Mouse (Mus musculus): ENCODE measurements around the gene U2af1l4. TPM values are rescaled to one million over a fixed set of nuclear protein-coding genes. Genes with fewer than 3 reads are reported as not detected.

U2af1l4 gene
- total RNA-seq, 1 experiment: 56.9 TPM

GRCm38 (mm10) chr7:30585170-30585569, 22.1 kb downstream of the U2af1l4 start:
- peaks cover 63% of the 10 kb centered on the region for H3K36me3 ChIP-seq (ENCODE audit: control insufficient read depth, insufficient read depth, low read length, poor library complexity, severe bottlenecking)
- no peak overlapping the region for H3K4me3 ChIP-seq (ENCODE audit: insufficient read depth in 1 of 2, low read depth in 1 of 2, low read length in 2 of 2, poor library complexity in 1 of 2, severe bottlenecking in 1 of 2)
- no peak overlapping the region for H3K27ac ChIP-seq (ENCODE audit: insufficient read depth, low read depth, low read length, poor library complexity, severe bottlenecking)
- in situ Hi-C loops (cut with MboI; ENCODE audit: low sequenced_read_pairs in 2 of 2, unreplicated experiment in 2 of 2): no loop called here
- no peak for TF ChIP-seq ZC3H11A (IDR thresholded peaks at IDR 0.05; ENCODE audit: borderline replicate concordance, low read depth, low read length)
- TF ChIP-seq MAFK (IDR thresholded peaks at IDR 0.05; ENCODE audit: insufficient read depth, low read depth, low read length): no peak
- H3K9me3 ChIP-seq (ENCODE audit: control insufficient read depth, insufficient read depth, low read depth, low read length): no peaks in the 10 kb centered on the region
- DNase-seq (ENCODE audit: low read depth, low spot score): no peak
- H3K4me1 ChIP-seq (ENCODE audit: control insufficient read depth in 2 of 2, insufficient read depth in 2 of 2, low read length in 2 of 2, poor library complexity in 1 of 2): peaks cover 4 to 13% of the 10 kb centered on the region in 2 experiments; a peak in 3 of 4 replicates
- no peak overlapping the region; the same call in 1 of the 2 replicates for H3K9ac ChIP-seq (ENCODE audit: insufficient read depth, low read depth, low read length, poor library complexity, severe bottlenecking)

GRCm38 (mm10) chr7:30586455-30587020, 23.4 kb downstream of the U2af1l4 start:
- no peak for DNase-seq (ENCODE audit: low read depth, low spot score)
- H3K36me3 ChIP-seq (ENCODE audit: control insufficient read depth, insufficient read depth, low read length, poor library complexity, severe bottlenecking): peaks cover 52% of the 10 kb centered on the region
- no peaks in the 10 kb centered on the region for H3K9me3 ChIP-seq (ENCODE audit: control insufficient read depth, insufficient read depth, low read depth, low read length)
- peak overlapping the region; percentile 82 to 98; a peak in 1 of 4 replicates for H3K4me3 ChIP-seq (ENCODE audit: insufficient read depth in 1 of 2, low read depth in 1 of 2, low read length in 2 of 2, poor library complexity in 1 of 2, severe bottlenecking in 1 of 2)
- peaks cover 4 to 19% of the 10 kb centered on the region in 2 experiments; a peak in 3 of 4 replicates for H3K4me1 ChIP-seq (ENCODE audit: control insufficient read depth in 2 of 2, insufficient read depth in 2 of 2, low read length in 2 of 2, poor library complexity in 1 of 2)
- in situ Hi-C loops (cut with MboI; ENCODE audit: low sequenced_read_pairs in 2 of 2, unreplicated experiment in 2 of 2): no loop called here
- TF ChIP-seq CHD2 (IDR thresholded peaks at IDR 0.05; ENCODE audit: low read depth, low read length) (no peak), ZC3H11A (IDR thresholded peaks at IDR 0.05; ENCODE audit: borderline replicate concordance, low read depth, low read length) (no peak), MAFK (IDR thresholded peaks at IDR 0.05; ENCODE audit: insufficient read depth, low read depth, low read length) (no peak), HCFC1 (IDR thresholded peaks at IDR 0.05; ENCODE audit: borderline replicate concordance, insufficient read depth, low read length) (no peak), ZNF384 (IDR thresholded peaks at IDR 0.05; ENCODE audit: low read depth, low read length) (no peak)
- peak overlapping the region; percentile 20 for H3K9ac ChIP-seq (ENCODE audit: insufficient read depth, low read depth, low read length, poor library complexity, severe bottlenecking)
- H3K27ac ChIP-seq (ENCODE audit: insufficient read depth, low read depth, low read length, poor library complexity, severe bottlenecking): no peak overlapping the region

GRCm38 (mm10) chr7:30587842-30588667, 25.0 kb downstream of the U2af1l4 start:
- no peak for TF ChIP-seq HCFC1 (IDR thresholded peaks at IDR 0.05; ENCODE audit: borderline replicate concordance, insufficient read depth, low read length)
- no peak for TF ChIP-seq ZNF384 (IDR thresholded peaks at IDR 0.05; ENCODE audit: low read depth, low read length)
- no peak for TF ChIP-seq MAFK (IDR thresholded peaks at IDR 0.05; ENCODE audit: insufficient read depth, low read depth, low read length)
- TF ChIP-seq CHD2 (IDR thresholded peaks at IDR 0.05; ENCODE audit: low read depth, low read length): no peak
- no peak for TF ChIP-seq ZC3H11A (IDR thresholded peaks at IDR 0.05; ENCODE audit: borderline replicate concordance, low read depth, low read length)
- in situ Hi-C loops (cut with MboI; ENCODE audit: low sequenced_read_pairs in 2 of 2, unreplicated experiment in 2 of 2): no loop called here
- Histone ChIP-seq H3K4me1 (ENCODE audit: control insufficient read depth in 2 of 2, insufficient read depth in 2 of 2, low read length in 2 of 2, poor library complexity in 1 of 2) (peaks cover 4 to 25% of the 10 kb centered on the region in 2 experiments; a peak in 3 of 4 replicates), H3K36me3 (ENCODE audit: control insufficient read depth, insufficient read depth, low read length, poor library complexity, severe bottlenecking) (peaks cover 37% of the 10 kb centered on the region), H3K9ac (ENCODE audit: insufficient read depth, low read depth, low read length, poor library complexity, severe bottlenecking) (peak overlapping the region; percentile 99), H3K4me3 (ENCODE audit: insufficient read depth in 1 of 2, low read depth in 1 of 2, low read length in 2 of 2, poor library complexity in 1 of 2, severe bottlenecking in 1 of 2) (peak overlapping the region; percentile 82 to 98), H3K9me3 (ENCODE audit: control insufficient read depth, insufficient read depth, low read depth, low read length) (no peaks in the 10 kb centered on the region), H3K27ac (ENCODE audit: insufficient read depth, low read depth, low read length, poor library complexity, severe bottlenecking) (peak overlapping the region; percentile 91)
- no peak for DNase-seq (ENCODE audit: low read depth, low spot score)

- H3K4me3 ChIP-seq (ENCODE audit: insufficient read depth in 1 of 2, low read depth in 1 of 2, low read length in 2 of 2, poor library complexity in 1 of 2, severe bottlenecking in 1 of 2): peak within 1 kb of the TSS; percentile 82 to 98
- peak within 1 kb of the TSS; percentile 91 for H3K27ac ChIP-seq (ENCODE audit: insufficient read depth, low read depth, low read length, poor library complexity, severe bottlenecking)
- TF ChIP-seq HCFC1 (IDR thresholded peaks at IDR 0.05; ENCODE audit: borderline replicate concordance, insufficient read depth, low read length) (peak; percentile 95), ZNF384 (IDR thresholded peaks at IDR 0.05; ENCODE audit: low read depth, low read length) (no peak), ZC3H11A (IDR thresholded peaks at IDR 0.05; ENCODE audit: borderline replicate concordance, low read depth, low read length) (no peak), CHD2 (IDR thresholded peaks at IDR 0.05; ENCODE audit: low read depth, low read length) (peak; percentile 77), MAFK (IDR thresholded peaks at IDR 0.05; ENCODE audit: insufficient read depth, low read depth, low read length) (no peak)
- peaks cover 30% of the 10 kb centered on the region for H3K36me3 ChIP-seq (ENCODE audit: control insufficient read depth, insufficient read depth, low read length, poor library complexity, severe bottlenecking)
- H3K4me1 ChIP-seq (ENCODE audit: control insufficient read depth in 2 of 2, insufficient read depth in 2 of 2, low read length in 2 of 2, poor library complexity in 1 of 2): peaks cover 4 to 29% of the 10 kb centered on the region in 2 experiments
- in situ Hi-C loops (cut with MboI; ENCODE audit: low sequenced_read_pairs in 2 of 2, unreplicated experiment in 2 of 2): no loop called here
- H3K9me3 ChIP-seq (ENCODE audit: control insufficient read depth, insufficient read depth, low read depth, low read length): no peaks in the 10 kb centered on the region
- DNase-seq (ENCODE audit: low read depth, low spot score): peak; percentile 96
- H3K9ac ChIP-seq (ENCODE audit: insufficient read depth, low read depth, low read length, poor library complexity, severe bottlenecking): peak within 1 kb of the TSS; percentile 99
Measured at GRCm38 (mm10) chr7:30588676-30589434, 25.8 kb downstream of the U2af1l4 start, which contains the start of gene Kmt2b. Gene Kmt2b (minus strand): TSS chr7:30588726.

Data from ES-E14 (cell line).